Mouse (Mus musculus): Measurements from ENCODE around the gene Btbd10.

DNA sequence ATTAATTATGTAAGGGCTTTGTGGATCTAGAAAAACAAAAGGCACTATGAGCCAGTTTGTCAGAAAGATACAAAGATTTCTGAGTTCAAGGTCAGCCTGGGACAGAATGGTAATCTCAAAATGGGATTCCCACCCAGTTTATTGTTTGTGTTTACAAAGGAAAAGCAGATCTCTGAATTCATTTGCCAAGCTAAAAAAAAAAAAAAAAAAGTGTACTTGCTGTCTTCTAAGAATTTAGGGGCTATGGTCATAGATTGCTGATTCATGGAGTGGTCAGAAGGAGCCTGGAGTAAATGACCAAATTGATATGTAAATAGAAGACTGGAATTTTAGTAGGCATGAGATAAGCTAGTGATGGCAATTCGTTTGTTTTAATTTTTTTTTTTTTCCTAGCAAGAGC, 49.1 kb downstream of the Btbd10 start:
- no peak for TF ChIP-seq CTCF (IDR thresholded peaks at IDR 0.05; ENCODE audit: extremely low read depth, insufficient read length, insufficient replicate concordance, low read depth, low read length)
- no peak for TF ChIP-seq POLR2A (IDR thresholded peaks at IDR 0.05; ENCODE audit: low read depth, low read length)
